Mouse (Mus musculus) skeletal muscle tissue, adult 2 months (tissue): ENCODE results near the gene Gngt1.

Experiments
- DNase-seq: peaks from one replicate; pipeline ENCODE4 v3.0.0-alpha.2; 2012; ENCODE audit warnings: low read depth, low spot score

Gene Gngt1

DNA sequence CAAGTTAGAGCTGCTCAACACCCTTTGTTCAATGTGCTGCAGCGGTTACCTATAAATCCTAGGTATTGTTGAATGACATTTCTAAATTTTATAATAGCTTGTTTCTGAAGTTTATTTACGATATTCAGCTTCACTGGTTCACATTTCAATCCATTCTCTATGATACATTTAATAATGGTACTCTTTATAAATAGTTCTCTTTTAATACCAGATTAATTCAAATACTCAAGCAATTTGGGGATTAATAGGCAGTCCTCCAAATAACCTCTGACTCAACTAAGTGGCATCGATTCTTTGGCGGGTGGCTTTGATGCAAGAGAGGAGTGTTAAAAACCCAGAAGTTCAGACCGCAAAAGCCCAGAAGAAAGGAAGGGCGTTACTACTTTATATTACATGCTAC, at the start of gene Gngt1:
Gene Gngt1, plus strand, starts transcription at position 301 of the 400 bp plus-strand sequence.
- no peak for DNase-seq

DNA sequence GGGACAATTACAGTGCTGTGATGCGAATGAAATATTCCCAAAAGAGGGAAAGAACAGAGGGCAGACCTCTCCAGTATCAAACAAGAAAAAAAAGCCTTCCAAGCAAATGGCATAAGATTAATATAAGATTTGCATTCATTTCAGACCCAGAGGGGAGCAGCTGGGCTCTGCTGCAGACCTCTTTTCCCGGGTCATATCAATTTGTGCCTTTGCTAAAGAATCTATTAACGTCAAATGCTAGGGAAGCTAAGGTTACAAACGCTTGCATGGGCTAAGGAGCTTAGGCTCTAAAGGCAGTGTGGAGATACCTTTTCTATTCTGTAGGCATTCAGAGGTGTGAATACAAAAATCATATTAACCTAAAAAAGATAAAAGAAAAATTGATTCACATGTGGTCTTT, 38.6 kb upstream of the Gngt1 start:
- no peak for DNase-seq

DNA sequence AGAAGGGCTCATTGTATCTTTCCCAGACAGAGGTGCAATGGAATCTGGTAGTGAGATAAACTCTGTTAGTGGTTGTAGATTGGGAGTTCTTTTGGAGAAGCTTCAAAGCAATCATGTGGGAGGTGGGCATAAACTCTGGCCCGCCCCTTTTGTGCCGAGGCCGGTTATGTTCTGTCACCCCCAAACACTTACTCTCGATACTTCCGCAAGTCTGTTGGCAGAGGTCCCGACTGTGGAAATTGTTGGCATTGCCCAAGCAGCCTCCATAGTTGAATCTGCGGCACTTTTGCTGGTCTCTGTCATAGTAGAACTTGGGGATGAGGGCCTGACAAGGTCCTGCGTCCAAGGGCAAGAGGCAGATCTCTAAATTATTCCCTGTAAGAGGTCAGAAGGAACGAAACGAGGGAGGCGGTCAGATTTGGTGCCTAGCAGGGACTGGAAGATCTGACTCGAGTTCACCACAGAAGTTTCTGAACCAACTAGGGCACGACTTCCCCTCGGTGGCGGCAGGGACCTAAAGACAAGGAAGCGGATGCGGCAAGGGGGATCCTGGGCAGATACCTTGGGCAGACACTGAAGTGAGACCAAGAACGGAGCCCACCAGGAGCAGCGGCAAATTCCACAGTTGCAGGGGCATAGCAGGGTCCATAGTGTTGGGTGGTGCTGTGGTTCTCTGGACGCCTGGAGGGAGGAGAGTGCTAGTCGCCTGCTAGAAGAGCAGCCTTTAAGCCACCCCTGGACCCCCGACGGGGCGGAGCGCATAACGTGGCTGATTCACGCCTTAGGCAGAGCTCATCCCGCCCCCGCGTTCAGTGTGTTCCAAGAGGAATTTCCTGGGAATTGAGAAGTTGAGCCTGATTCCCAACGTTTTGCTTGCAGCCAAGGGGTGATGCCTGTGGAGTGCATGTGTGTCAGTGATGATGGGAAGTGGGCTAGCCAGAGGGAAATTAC, 25.6 kb upstream of the Gngt1 start:
- peak; percentile 7 for DNase-seq

DNA sequence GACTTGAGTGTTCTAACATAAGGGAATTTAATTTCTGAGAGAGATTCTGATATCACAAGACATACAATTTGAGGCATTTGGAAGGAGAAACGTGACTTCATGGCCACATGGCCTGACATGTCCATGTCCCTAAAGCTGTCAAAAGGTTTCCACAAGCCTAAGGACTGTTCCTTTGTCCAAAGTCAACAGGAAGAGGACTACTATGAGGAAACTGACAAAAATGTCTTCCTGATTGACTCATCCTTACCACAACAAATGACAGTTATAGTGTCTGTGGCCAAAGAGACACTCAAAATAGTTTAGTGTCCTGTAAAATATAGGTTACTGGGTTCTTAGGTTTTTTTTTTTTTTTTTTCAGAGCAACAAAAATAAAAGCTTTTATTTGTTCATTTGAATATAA, 19.9 kb upstream of the Gngt1 start:
- no peak for DNase-seq

DNA sequence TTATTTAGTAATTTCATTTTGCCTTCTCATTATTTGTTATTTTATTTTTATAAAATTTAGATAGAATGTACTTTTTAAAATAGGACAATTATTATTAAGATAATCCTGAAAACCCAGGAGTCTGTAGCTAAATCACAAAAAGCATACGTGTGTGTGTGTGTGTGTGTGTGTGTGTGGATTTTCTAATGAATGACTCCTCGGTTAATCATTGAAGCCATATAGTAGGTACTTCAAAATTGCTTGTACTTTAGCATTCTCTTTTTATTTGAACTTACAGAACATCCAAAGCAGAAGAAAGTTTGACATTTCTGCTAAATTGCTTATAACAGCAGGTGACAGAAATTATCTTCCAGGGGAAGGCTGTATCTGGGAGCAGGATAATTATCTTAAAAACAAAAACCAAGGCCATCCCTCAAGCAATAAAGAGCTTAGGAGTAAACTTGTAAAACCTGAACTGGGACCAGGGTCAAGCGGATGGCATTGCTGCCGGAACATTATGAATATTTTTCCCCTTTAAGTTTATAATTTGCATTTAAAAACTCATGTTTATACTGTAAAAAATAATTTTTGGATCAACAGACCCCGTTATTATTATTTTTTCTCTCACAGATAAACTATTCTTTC, 10.8 kb upstream of the Gngt1 start:
- DNase-seq, result no peak

DNA sequence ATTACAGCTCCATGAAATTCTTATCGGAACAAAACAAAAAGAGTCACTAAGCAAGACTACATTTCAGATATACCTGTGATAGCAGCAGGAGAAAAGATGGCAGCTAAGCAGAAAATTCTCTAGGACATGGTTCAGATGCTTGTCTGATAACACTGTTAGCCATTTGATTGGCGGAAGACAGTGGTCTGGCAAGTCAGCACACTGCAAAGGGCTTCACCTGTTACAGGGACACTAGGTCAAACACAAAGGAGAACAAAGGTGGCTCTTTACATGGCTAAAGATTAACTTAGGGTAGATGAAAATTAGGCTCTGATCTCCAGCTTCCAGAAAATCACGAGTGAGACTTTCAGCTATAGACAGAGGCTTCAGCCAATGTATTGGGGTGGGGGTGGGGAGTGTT, 4.8 kb upstream of the Gngt1 start, which contains the start of gene Tfpi2:
Gene Tfpi2, minus strand, starts transcription at position 170 of the 400 bp plus-strand sequence.
- no peak for DNase-seq

DNA sequence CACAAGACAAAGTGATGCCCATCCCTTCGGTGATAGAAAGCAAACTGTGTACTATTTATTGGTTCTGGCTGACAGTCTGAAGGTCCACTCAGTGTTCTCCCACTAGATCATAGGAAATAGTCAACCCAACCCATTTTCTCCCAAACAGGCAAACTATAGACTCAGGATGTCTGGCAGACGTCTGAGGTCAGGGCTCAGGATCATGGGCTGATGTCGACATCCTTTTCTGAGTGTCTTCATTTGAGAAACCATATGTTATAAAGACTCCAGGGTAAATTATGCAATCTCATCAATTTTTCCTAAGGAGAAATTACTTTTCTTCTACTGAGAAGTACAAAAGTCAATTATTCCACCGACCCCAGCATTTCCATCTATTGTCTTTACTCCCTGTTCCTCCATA, 4.5 kb downstream of the Gngt1 start:
- no peak for DNase-seq

DNA sequence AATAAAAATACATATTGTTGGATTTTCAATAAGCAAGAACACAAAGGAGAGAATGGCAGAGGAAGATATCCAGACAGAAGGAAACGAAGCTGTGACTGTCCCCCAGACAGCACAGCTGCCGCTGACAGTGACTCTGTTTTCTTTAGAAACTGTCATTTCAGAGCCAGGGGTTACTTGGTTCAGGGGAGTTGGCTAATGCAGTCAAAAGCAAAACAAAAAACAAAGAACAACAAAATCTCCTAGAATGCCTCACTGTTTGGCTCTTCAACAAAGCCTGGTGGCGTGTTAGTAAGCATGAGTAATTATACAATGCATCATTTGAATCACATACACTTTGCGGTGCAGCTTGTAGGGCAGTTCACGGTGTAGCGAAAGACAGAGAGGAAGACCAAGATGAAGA, 5.7 kb downstream of the Gngt1 start:
- no peak for DNase-seq

DNA sequence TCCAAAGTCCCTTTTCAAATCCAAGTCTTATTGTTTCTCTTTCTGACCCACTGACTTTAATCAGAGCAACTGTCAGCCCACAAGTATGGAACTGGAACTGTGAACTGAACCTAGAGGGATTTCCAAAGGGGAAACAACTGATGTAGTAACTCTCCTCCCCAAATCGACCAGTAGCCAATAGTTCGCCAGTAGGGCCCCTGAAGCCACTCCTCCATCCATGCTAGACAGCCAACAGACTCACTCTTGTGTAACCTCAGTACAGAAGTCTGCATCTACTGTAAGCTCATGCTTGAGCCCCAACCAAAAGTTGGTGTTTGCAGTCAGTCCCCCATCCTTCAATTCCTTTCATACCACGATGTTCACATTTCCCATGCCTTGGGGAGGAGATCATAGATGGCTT, 7.1 kb downstream of the Gngt1 start:
- DNase-seq, result no peak

DNA sequence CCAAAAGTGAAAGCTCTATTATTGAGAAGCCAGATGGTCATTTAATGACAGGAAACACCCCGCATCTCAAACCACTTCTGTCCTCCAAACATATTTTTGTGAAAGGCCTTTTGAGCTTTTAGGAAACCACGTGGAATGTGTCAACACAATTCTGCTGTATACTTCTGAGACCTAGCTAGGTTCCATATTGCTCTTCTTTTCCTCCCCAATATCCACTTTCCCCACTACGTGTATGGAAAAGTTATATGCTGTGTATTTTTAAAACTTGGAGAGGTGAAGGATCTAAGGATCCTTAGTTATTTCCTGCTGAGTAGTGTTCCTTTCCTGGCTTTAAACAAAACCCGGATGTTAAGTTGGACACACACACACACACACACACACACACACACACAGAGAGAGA, 9.9 kb downstream of the Gngt1 start:
- peak; percentile 13 for DNase-seq

DNA sequence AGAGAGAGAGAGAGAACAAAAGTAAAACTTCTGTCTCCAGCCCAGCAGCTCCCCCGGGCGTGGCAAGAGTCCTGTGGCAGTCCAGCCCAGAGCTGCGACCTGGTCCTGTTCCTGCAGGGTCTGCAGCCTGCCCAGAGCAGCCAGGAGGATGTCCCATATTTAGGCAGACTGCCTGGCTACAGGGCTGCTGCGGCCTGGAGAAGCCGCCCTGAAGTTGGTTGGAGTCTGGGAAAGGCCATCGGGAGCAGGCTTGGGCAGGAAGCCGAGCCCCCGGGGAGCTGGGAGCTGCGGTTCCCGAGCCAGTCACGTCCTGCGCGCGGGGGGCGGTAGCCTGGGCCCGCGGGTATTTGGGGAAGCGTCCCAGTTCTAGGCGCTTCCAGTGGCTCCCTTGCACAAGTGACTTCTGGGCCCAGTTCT, 10.3 kb downstream of the Gngt1 start, which contains the start of gene Gng11:
Gene Gng11, plus strand, starts transcription at position 15 of the 417 bp plus-strand sequence.
- DNase-seq, result peak; percentile 78

DNA sequence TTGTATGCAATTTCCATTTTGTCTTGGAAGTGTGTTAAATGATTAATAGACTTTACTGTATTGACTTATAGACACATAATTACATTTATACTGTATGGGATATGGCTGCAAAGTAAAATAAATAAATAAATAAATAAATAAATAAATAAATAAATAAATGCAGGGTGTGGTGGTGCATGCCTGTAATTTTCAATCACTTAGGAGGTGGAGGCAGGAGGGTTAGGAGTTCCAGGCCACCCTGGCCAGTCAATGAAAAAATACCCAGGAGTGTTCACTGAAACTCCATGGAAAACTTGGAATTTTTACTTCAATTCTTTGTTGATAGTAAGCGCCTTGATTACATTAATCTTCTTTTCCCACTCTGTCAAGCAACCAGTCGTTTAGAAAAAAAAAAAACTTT, 11.2 kb downstream of the Gngt1 start:
- no peak for DNase-seq

DNA sequence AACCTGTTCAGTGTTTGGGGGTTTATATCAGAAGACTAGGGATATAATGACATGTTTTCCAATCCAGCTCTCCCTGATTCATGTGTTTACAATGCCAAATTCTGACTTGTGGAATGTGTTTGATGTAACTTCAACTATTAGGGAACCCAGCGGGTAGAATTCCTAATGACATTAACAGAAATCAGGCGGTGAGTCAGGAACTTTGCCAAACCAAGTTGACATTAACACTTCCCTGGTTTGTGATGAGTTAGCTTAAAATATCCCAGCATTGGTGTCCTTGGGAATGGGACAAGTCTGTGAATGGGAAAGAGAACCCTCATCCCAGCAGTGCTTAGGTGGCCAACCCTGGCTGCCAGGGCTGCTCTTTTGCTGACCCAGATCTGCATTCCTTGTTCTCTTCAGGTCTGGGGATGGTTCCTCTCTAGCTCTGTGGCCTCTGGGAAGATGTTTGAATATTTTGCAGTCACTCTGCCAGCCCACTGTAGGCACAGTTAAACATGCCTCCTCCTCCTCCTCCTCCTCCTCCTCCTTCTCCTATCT, 15.0 kb downstream of the Gngt1 start:
- peak; percentile 25 for DNase-seq

DNA sequence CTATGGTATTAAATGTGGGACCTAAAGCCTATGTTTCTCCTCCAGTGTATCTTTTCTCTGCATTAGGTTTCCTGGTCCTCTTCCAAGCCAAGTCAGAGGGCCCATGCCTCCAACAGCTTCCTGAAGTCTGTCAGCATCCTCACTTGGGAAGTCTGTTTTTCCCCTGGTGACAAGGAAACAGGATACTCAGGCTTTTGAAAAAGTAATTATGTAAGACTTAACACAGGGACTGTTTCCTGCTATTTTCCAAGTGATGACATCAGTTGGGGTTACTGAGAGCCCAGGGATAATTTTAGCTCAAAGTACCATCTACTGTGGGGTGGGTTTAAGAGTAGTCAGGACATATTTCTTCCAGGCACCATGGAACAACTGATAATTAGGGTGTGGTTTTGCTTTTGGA, 16.0 kb downstream of the Gngt1 start:
- DNase-seq, result peak; percentile 46

DNA sequence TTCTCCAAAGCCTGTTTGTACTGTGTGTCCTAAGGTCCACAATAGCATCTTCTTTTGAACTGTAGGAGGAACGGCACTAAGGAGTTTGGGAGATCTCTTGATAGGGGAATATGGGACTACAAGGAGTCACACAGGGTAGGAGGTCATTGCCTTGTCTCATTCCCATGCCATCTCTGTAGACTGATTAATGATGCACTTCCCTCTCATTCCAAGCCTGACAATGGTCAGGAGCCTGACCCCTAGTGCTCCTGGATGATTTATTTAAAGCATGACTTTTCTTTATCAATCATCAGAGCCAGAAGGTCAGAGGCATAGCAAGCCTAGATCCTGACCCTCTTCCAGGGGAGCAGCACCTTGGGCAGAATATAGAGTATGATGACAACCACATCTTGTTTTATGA, 29.1 kb downstream of the Gngt1 start:
- no peak for DNase-seq

DNA sequence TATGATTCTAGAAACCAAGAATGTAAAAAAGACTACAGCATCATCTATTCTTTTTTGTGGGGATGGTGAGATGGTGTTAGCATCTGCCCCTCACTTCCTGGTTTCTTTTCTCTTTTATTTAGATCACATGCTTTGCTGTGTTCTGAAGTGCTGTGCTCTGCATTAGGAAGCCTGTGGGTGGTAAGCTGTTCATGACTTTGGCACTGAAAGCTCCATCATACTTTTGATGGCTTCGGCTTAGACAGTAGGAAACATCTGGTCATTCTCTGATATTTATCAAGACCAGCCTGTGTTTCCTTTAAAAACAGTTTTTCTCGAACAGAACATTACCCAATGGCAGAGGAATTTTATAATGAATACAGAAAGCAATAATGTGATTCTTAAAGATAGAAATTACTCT, 32.8 kb downstream of the Gngt1 start:
- DNase-seq, result no peak

DNA sequence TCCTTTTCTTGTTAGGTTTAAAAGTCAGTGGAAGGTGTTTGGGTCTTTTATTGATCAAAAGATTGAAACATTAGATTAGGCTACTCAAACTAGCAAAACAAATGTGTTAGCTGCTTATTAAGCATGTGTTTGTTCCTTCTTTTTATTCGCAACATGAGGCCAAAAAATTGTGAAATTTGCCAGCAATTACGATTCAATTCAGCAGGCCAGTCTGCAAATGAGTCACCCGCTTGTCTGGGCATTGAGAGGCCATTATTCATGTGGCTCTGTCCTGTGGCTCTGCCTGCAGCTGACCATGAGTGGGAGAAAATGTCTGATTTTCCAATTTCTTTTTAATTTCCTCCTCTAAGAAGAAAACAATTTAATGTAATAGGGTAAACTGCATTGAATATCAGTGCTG, 37.4 kb downstream of the Gngt1 start:
- DNase-seq, result no peak

DNA sequence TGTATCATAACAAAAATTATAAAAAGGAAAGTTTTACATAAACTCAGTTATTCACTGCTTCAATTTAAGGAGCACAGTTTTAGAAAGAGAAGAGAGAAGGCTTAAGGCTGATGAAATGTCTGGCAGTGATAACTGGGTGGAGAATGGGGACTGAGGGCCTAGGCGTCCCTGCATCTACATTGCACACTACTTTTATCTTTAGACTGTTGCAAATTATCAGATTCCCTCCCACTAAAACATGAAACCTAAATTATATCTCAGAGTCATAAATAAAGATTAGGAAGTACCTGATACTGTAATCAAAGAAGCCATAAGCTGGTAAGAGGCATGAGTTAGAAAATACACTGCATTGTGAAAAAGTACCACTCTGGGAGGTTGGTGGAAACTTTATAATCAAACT, 48.2 kb downstream of the Gngt1 start:
- no peak for DNase-seq
